Mouse (Mus musculus) embryonic facial prominence, embryonic 15.5 days (tissue): Measurements from ENCODE around the gene Foxo6. TPM values are rescaled to one million over a fixed set of nuclear protein-coding genes. Genes with fewer than 3 reads are reported as not detected.
A peak's percentile ranks its signal among the peaks of the same experiment; 100 is the strongest.

Source experiments
- ATAC-seq: fragments of 200-750 bp; cut with Nextera tagmentation; 2 replicates; pipeline ENCODE4 v1.8.0; 2017; ENCODE audit warnings: low read depth, moderate TSS enrichment; ENCODE audit not compliant: insufficient number of reproducible peaks, low FRiP score, low TSS enrichment
- H3K27ac ChIP-seq: fragments of 300-500 bp; sonication (generic); replicated peaks from 2 replicates; pipeline ENCODE4 v1.5.1; 2015; ENCODE audit warnings: mild to moderate bottlenecking, inconsistent platforms
- H3K27me3 ChIP-seq: fragments of 300-500 bp; sonication (generic); 2 replicates; pipeline ENCODE4 v1.6.1; 2015; ENCODE audit warnings: inconsistent platforms
- H3K36me3 ChIP-seq: fragments of 300-500 bp; sonication (generic); 2 replicates; pipeline ENCODE4 v1.6.1; 2015; ENCODE audit warnings: mild to moderate bottlenecking, inconsistent platforms
- H3K4me1 ChIP-seq: fragments of 300-500 bp; sonication (generic); 2 replicates; pipeline ENCODE4 v1.6.1; 2015; ENCODE audit warnings: inconsistent platforms
- H3K4me2 ChIP-seq: fragments of 300-500 bp; sonication (generic); replicated peaks from 2 replicates; pipeline ENCODE4 v1.6.1; 2015; ENCODE audit warnings: mild to moderate bottlenecking, inconsistent platforms
- H3K4me3 ChIP-seq: fragments of 300-500 bp; sonication (generic); replicated peaks from 2 replicates; pipeline ENCODE4 v1.5.1; 2015; ENCODE audit warnings: mild to moderate bottlenecking, inconsistent platforms
- H3K9ac ChIP-seq: fragments of 300-500 bp; sonication (generic); 2 replicates; pipeline ENCODE4 v1.6.1; 2015; ENCODE audit warnings: inconsistent platforms
- H3K9me3 ChIP-seq: fragments of 300-500 bp; sonication (generic); replicated peaks from 2 replicates; pipeline ENCODE4 v1.6.1; 2016; ENCODE audit warnings: inconsistent platforms
- WGBS: fragments of 180-500 bp; shearing (Covaris S2); methylation state at CpG from one replicate; pipeline ENCODE4 v1.1.7; 2015; 5-methylcytosine and 5-hydroxymethylcytosine counted together
- polyA plus RNA-seq: library from polyadenylated mRNA; unstranded; fragments of >200 nt; fragmentation: Nextera tagmentation; extraction: Ambion mirVana; gene quantifications from 2 replicates; pipeline ENCODE4 v1.2.1, GENCODE M21; 2015

Foxo6 gene
- polyA plus RNA-seq, 1 experiment from 2014 or later = 1.0 TPM

- WGBS = 34% methylated on average over 2 of the region's 2 CpGs
These were observed 59.9 kb downstream of the Foxo6 start for GRCm38 (mm10) chr4:120227224-120227623.

GRCm38 (mm10) chr4:120226682-120227081, 60.5 kb downstream of the Foxo6 start:
- no peaks in the 10 kb centered on the region; the same call in 1 of the 2 replicates for H3K27me3 ChIP-seq
- H3K9me3 ChIP-seq = no peaks in the 10 kb centered on the region
- H3K27ac ChIP-seq = no peak overlapping the region
- peaks cover 44% of the 10 kb centered on the region for H3K4me1 ChIP-seq
- no peak for ATAC-seq
- no peak overlapping the region for H3K4me2 ChIP-seq
- no peak overlapping the region for H3K9ac ChIP-seq
- no peak overlapping the region for H3K4me3 ChIP-seq
- WGBS = 70% methylated on average over 4 of the region's 4 CpGs
- H3K36me3 ChIP-seq = no peaks in the 10 kb centered on the region

More at GRCm38 (mm10) chr4:120227224-120227623, 59.9 kb downstream of the Foxo6 start:
- no peaks in the 10 kb centered on the region for H3K36me3 ChIP-seq
- ATAC-seq = no peak
- no peak overlapping the region for H3K4me3 ChIP-seq
- no peak overlapping the region for H3K9ac ChIP-seq
- H3K27me3 ChIP-seq = no peaks in the 10 kb centered on the region; the same call in 1 of the 2 replicates
- H3K4me2 ChIP-seq = no peak overlapping the region
- peaks cover 44% of the 10 kb centered on the region for H3K4me1 ChIP-seq
- no peaks in the 10 kb centered on the region for H3K9me3 ChIP-seq
- H3K27ac ChIP-seq = no peak overlapping the region

GRCm38 (mm10) chr4:120225135-120225780, 61.9 kb downstream of the Foxo6 start:
- no peaks in the 10 kb centered on the region for H3K27me3 ChIP-seq
- ATAC-seq = no peak
- no peaks in the 10 kb centered on the region for H3K9me3 ChIP-seq
- H3K4me2 ChIP-seq = no peak overlapping the region
- no peaks in the 10 kb centered on the region for H3K36me3 ChIP-seq
- no peak overlapping the region for H3K4me3 ChIP-seq
- H3K4me1 ChIP-seq = peaks cover 38% of the 10 kb centered on the region
- H3K27ac ChIP-seq = no peak overlapping the region
- no peak overlapping the region for H3K9ac ChIP-seq
- 45% methylated on average over 6 of the region's 6 CpGs for WGBS

- no peaks in the 10 kb centered on the region for H3K27me3 ChIP-seq
- peak; percentile 65; the same call in 1 of the 2 replicates for ATAC-seq
- WGBS = 51% methylated on average over 6 of the region's 6 CpGs
These were observed 63.3 kb downstream of the Foxo6 start for GRCm38 (mm10) chr4:120223805-120224204.

GRCm38 (mm10) chr4:120223108-120223745, 63.9 kb downstream of the Foxo6 start:
- 41% methylated on average over 7 of the region's 7 CpGs for WGBS
- Histone ChIP-seq H3K27me3 (no peaks in the 10 kb centered on the region), H3K4me2 (no peak overlapping the region), H3K4me1 (peaks cover 43% of the 10 kb centered on the region), H3K36me3 (no peaks in the 10 kb centered on the region), H3K27ac (peak overlapping the region; percentile 5; the same call in 1 of the 2 replicates), H3K9ac (no peak overlapping the region), H3K9me3 (no peaks in the 10 kb centered on the region), H3K4me3 (no peak overlapping the region)
- ATAC-seq = no peak

More at GRCm38 (mm10) chr4:120223805-120224204, 63.3 kb downstream of the Foxo6 start:
- Histone ChIP-seq H3K4me1 (peaks cover 43% of the 10 kb centered on the region), H3K4me3 (no peak overlapping the region), H3K4me2 (no peak overlapping the region), H3K9me3 (no peaks in the 10 kb centered on the region), H3K9ac (no peak overlapping the region), H3K36me3 (no peaks in the 10 kb centered on the region), H3K27ac (peak overlapping the region; percentile 5; the same call in 1 of the 2 replicates)

GRCm38 (mm10) chr4:120221708-120222107, 65.4 kb downstream of the Foxo6 start:
- H3K36me3 ChIP-seq = no peaks in the 10 kb centered on the region
- H3K27me3 ChIP-seq = no peaks in the 10 kb centered on the region
- H3K9ac ChIP-seq = no peak overlapping the region
- ATAC-seq = no peak
- no peak overlapping the region for H3K27ac ChIP-seq
- 49% methylated on average over 6 of the region's 6 CpGs for WGBS
- no peak overlapping the region for H3K4me3 ChIP-seq
- no peaks in the 10 kb centered on the region for H3K9me3 ChIP-seq
- H3K4me1 ChIP-seq = peaks cover 36% of the 10 kb centered on the region
- no peak overlapping the region for H3K4me2 ChIP-seq

- H3K4me1 ChIP-seq = peaks cover 19% of the 10 kb centered on the region
- ATAC-seq = no peak
- H3K9ac ChIP-seq = no peak overlapping the region
- no peaks in the 10 kb centered on the region for H3K36me3 ChIP-seq
- no peaks in the 10 kb centered on the region for H3K27me3 ChIP-seq
- H3K27ac ChIP-seq = no peak overlapping the region
- no peak overlapping the region for H3K4me3 ChIP-seq
- no peaks in the 10 kb centered on the region for H3K9me3 ChIP-seq
- 73% methylated on average over 9 of the region's 9 CpGs for WGBS
- H3K4me2 ChIP-seq = no peak overlapping the region
These were observed 68.3 kb downstream of the Foxo6 start for GRCm38 (mm10) chr4:120218878-120219277.

Other genes with a start within 250 kb of the Foxo6 start
- not detected in 2 replicates for gene AL607142.1, start 222.4 kb downstream of the Foxo6 start, polyA plus RNA-seq
- gene Edn2, start 126.1 kb downstream of the Foxo6 start, polyA plus RNA-seq = 10.1 and 10.6 TPM in 2 replicates
- 46.6 and 51.8 TPM in 2 replicates for gene Scmh1, start 117.9 kb upstream of the Foxo6 start, polyA plus RNA-seq
- gene Slfnl1, start 244.9 kb upstream of the Foxo6 start, polyA plus RNA-seq = 0.12 TPM in 1 of 2 replicates, not detected in the other